Mouse (Mus musculus) C2C12 (cell line): ENCODE measurements around the gene Krt7.

ENCODE experiments used
- CTCF ChIP-seq: IDR thresholded peaks from one replicate; pipeline ENCODE4 v1.5.1; 2011; ENCODE audit not compliant: control insufficient read depth, insufficient read depth, insufficient read length
- FOSL1 ChIP-seq: IDR thresholded peaks from one replicate; pipeline ENCODE4 v1.8.0; 2011; ENCODE audit warnings: mild to moderate bottlenecking, low read length; ENCODE audit not compliant: poor library complexity, insufficient read depth, severe bottlenecking
- MAX ChIP-seq: IDR thresholded peaks from one replicate; pipeline ENCODE4 v1.6.1; 2011; ENCODE audit warnings: mild to moderate bottlenecking, control low read depth
- MYOD1 ChIP-seq: IDR thresholded peaks from one replicate; pipeline ENCODE4 v1.6.1; 2011; ENCODE audit warnings: low read depth; ENCODE audit not compliant: control insufficient read depth, insufficient read length
- MYOG ChIP-seq: IDR thresholded peaks from one replicate; pipeline ENCODE4 v1.6.1; 2011; ENCODE audit not compliant: control insufficient read depth, insufficient read length; ENCODE audit errors: extremely low read depth

GRCm38 (mm10) chr15:101459283-101459682 lies 48.4 kb downstream of the Krt7 start:
- TF ChIP-seq MAX (no peak), CTCF (no peak), MYOD1 (no peak), FOSL1 (no peak), MYOG (no peak)
